Mouse (Mus musculus) frontal cortex, adult 2 months (tissue): ENCODE results near the gene Dchs1. TPM values are rescaled to one million over a fixed set of nuclear protein-coding genes. Genes with fewer than 3 reads are reported as not detected.

Experiments
- DNase-seq, 2 experiments: peaks; one replicate each; pipeline ENCODE4 v3.0.0; 2022; ENCODE audit warnings: low spot score in 1 of 2; ENCODE audit errors: extremely low spot score in 1 of 2
- polyA plus RNA-seq: library from polyadenylated mRNA; depleted of rRNA; stranded (reverse); fragments of >200 nt; gene quantifications from 2 replicates; pipeline ENCODE4 v1.2.3, GENCODE M21; 2012

Gene Dchs1
- polyA plus RNA-seq, 1 experiment = 10.5 TPM

DNA sequence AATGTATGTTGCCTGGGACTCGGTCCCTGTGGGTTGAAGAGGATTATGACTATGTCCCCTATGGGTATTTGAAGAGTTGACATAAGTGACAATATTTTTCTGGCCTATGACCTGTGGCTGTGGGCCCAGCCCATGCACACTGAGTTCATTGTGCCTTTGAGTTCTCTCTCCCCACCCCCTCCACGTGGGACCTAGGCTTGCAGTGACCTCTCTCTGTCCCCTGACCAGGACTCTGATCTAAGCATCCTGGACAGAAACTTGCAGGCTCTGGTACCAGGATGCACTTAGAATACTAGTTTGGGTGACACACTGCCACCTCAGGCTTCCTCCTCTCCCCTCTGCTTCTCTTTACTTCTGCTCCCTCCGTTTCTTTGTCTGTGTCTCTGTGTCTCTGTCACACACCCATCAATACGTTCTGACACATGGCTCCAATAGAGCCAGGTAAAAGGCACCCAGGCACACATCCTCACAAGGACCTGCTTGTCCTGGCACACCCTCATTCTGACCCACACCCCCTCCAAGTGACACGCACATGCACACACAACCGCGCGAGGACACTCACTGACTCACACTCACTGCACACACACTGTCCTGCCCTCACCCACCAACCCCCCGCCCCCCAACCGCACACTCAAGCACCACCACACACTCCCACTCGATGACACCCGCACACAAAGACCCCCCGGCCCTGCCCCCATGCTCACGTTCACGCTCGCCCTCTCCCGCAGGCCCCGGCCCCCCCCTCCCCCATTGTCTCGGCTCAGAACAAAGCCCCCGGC, 759 bp downstream of the Dchs1 start:
- DNase-seq = no peak

- no peak for DNase-seq
These were observed 2.9 kb downstream of the Dchs1 start for GRCm38 (mm10) chr7:105784556-105784955.

- no peak for DNase-seq
These were observed 3.6 kb downstream of the Dchs1 start for GRCm38 (mm10) chr7:105783861-105784260.

DNA sequence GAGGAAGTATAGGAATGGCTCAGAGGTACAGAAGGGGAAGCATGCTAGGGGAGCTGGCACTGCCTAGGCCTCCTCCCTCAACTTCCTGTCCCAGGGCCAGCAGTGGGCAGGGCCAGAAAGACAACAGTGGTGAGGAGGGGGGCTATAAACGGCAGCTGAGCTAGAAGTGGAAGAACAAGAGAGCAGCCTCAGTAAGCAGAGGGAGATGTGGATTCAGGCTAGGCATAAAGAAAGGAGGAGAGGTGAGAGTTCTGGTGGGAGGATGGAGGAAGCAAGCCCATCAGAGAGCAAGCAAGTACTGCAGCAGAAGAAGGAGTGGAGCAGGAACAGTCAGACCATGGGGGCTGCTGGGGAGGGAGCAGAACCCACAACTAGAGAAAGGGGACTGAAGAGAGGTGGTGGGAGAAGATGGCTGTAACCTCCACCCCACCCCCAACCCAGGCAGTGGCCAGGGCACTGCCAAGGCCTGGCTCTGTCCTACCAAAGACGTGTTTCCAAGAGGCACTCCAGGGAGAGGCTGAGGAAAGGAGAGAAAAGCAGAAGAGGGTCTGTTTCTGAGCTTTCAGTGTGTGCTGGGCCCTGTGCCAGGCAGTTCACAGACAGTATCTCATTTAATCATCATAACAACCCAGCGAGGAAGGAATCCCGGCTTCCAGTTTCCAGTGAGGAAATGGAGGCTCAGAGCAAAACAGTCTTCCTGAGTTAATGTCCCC, 8.7 kb downstream of the Dchs1 start:
- DNase-seq = no peak

- DNase-seq = no peak
These were observed 9.5 kb downstream of the Dchs1 start for GRCm38 (mm10) chr7:105777797-105778552.

DNA sequence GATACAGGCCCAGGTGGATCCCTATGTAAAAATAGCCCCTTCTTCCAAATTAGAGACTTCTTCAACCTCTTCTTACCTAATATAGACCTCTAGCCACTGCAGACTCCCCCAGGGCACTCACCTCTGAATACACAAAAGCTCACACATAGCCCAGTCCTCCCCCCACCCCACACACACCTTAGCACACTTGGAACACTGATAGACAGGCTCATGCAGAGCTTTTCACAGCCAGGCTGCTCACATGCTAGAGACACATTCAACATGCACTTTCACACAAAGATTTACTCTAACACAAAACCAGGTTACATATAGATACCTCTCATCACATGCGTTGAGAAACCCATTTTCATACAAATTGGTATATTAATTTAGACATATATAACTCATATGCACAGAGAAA, 10.1 kb downstream of the Dchs1 start:
- no peak for DNase-seq

- DNase-seq = no peak
These were observed 11.4 kb downstream of the Dchs1 start for GRCm38 (mm10) chr7:105776026-105776425.

DNA sequence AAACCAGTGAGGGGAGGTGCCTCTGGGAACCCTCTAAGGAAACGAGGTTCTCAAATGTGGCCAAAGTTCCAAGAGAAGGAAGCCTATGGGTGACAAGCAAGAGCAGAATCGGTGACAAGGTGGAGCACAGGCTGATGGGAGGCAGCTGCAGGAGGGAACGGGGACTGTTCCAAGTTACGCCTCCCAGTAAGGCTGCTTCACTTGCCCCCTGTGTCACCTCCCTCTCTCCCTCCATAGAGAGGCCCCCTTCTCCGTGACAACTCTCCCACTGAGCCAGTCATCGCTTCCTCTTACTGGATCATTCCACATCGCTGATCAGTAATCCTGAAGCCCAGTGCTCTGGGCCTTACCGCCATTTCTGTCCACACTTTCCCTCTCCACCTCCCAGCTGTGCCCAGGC, 12.8 kb downstream of the Dchs1 start:
- DNase-seq = no peak

DNA sequence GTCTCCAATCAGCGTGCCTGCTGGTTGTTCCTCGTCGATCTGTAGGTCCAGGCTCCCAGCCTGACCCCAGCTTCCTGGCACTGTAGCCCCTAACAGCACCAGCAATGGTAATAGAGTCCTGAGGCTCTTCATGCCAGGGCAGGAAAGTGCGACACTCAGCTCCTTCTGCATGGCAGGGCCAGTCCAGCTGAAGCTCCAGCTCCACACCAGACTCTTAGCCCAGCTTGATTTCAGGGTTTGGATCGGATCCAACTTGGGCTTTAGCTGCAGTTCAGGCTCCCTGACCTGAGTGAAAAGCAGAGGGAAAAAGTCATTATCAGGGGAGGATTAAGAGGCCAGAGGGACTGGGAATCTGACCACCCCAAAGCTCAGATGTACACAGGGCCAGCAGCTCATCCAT, 14.4 kb downstream of the Dchs1 start:
- DNase-seq = no peak

- no peak for DNase-seq
These were observed 15.1 kb downstream of the Dchs1 start for GRCm38 (mm10) chr7:105772331-105772730.

GRCm38 (mm10) chr7:105769959-105770358, 17.5 kb downstream of the Dchs1 start:
- DNase-seq = no peak

DNA sequence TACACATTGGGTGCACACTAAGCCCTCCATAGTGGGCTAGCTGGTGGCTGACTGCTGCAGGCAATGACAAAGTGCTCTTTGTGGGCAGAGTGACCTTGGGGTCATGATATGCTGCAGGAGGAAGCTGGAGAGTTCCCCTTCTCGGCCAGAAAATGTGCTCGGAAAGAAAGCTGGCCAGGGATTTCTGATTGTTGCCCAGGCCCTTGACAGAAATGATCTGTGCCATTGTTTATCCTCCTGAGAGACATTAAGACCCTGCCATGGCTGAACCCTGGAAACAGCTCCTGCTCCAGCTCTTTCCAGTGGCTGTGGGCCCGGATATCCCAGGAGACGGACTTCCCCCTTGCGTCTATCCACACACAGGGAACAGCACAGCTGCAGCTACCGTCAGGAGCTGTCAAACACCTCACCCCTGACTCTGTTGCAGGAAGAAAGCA, 19.7 kb downstream of the Dchs1 start:
- no peak for DNase-seq

- DNase-seq = no peak
These were observed 23.1 kb downstream of the Dchs1 start for GRCm38 (mm10) chr7:105764331-105764730.

DNA sequence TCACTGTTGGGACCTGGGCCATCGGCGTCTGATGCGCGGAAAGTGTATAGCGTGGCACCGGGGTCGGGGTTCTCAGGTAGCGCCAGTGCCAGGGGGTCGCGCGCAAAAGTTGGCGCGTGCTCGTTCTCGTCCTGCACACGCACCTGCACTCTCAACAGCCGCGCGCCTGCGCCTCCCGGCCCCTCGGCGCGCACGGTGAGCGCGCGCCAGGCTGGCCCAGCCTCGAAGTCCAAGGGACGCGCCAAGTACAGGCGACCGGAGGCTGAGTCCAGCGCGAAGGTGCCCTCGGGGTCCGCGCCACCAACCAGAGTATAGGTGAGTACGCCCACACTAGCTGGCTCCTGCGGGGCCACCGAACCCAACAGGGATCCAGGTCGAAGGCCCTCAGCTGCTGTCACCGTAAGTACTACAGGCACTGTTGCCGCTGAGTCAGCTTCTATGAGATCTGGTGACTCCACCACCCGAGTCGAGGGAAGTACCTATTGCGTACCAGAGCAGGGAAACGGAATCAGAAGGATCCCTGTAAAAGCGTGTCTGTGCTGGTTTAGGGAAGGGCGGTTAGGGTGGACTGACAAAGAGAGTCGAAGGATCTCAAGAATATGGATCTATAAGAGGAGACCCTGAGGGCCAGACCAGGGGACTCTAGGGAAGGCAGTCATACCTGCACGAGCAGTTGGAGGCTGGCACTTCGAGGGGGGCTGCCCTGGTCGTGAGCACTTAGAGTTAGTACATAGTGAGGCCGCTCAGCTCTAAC, 24.8 kb downstream of the Dchs1 start:
- DNase-seq = no peak

- no peak for DNase-seq
These were observed 25.5 kb downstream of the Dchs1 start for GRCm38 (mm10) chr7:105761813-105762484.

DNA sequence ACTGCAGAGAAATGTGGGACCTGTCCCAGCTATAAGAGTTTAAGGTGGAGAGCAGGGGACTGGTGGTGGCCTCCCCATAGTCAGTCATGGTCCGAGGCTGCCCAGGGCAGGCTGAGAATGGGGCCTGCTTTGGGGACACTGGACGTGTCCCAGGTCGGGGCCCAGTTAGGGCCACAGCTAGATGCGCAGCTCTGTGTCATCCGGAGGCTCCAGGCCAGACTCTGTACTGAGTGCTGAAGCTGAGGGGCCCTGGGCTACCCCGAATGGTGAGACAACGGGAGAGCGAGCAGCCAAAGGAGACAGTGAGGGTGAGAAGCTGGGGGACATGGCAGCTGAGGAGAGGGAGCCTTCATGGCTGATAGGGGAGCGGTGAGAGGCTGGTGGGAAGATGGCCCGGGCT, 34.2 kb downstream of the Dchs1 start:
- no peak for DNase-seq

- DNase-seq = no peak
These were observed 34.7 kb downstream of the Dchs1 start for GRCm38 (mm10) chr7:105752716-105753115.

DNA sequence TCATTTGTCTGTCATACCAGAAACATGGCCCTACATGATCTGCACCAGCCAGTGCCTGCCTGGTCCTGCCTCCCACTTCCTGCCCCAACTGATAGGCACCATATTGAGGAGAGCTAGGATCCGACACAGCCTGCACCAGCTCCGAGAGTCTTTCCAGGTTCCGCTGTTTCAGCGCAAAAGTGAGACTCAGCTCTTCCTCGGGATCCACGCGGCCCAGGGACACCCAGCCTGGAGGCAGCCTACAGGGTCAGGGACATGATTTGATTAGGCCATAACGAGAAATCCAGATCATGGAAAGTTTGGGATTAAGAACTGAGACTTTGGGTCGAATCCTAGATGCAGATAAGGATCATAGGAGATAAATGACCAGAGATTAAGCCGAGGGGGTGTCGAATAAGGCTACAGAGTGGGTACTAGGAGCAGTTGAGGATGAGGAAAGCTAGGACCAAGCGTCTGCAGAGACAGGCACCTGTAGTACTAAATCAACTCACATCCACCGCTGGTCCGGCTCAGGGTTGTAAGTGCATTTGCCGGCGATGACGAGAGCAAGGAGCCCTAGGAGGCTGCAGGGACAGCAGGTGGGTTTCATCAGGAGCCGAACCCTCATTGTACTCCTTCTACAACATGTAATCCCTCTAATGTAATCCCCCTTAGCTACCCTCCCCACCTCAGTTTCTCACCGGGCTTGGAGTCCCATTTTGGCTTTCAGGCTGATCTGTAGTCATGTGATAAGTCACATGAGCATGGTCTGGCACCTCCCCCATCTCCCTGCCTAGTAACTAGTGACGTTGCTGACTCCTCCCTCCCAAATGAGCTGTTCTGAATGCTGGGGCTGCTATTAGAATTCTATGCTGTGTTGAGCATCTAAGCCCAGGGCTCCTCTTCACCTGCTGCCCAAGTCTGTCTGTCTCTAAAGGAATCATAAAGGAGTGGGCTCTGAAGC, 35.7 kb downstream of the Dchs1 start, which contains the start of gene Tpp1:
TSS of gene Tpp1 (minus strand) at position 745 of the 943 bp plus-strand sequence.
- peak; percentile 96 to 97 for DNase-seq

- no peak for DNase-seq
These were observed 39.7 kb downstream of the Dchs1 start for GRCm38 (mm10) chr7:105747776-105748175.
